Mouse (Mus musculus): ENCODE data around the gene Atox1. TPM values are rescaled to one million over a fixed set of nuclear protein-coding genes. Genes with fewer than 3 reads are reported as not detected.

The Atox1 gene
- total and polyA plus RNA-seq, 3 experiments = 258 to 365 TPM; not detected in 1

DNA sequence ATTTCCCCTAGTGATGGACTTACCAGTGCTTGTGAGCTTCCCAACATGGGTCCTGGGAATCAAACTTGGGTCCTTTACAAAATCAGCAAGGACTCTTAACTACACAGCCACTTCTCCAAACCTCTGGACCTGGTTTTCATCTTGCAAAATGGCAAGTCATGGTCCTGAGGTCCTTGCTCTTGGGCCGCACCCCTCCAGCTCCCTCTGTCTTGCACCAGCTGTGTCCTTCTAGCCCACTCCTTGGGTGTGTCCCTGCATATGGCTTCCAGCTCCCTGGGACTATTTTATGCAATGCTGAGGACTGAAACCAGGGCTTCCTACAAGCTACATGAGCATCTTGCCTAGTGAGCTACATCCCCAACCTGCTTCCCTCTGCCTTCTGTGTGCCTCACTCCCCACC, 38.1 kb downstream of the Atox1 start, which contains the start of gene Sparc:
TSS of gene Sparc (minus strand) at position 206 of the 400 bp plus-strand sequence.
- H3K4me3 ChIP-seq (ENCODE audit: control insufficient read depth in 1 of 2, insufficient read depth in 1 of 2, low read depth in 2 of 2, low read length in 2 of 2) = no peak within 1 kb of the TSS
- no peak within 1 kb of the TSS for H3K9ac ChIP-seq (ENCODE audit: control insufficient read depth, low read depth, low read length, poor library complexity, severe bottlenecking)
- peaks cover 7 to 15% of the 10 kb centered on the region in 2 experiments for H3K27me3 ChIP-seq (ENCODE audit: control insufficient read depth in 1 of 2, insufficient read depth in 2 of 2, low read length in 2 of 2)
- H3K79me2 ChIP-seq (ENCODE audit: control insufficient read depth, insufficient read depth, low read length, poor library complexity) = no peaks in the 10 kb centered on the region
- H3K27ac ChIP-seq (ENCODE audit: control insufficient read depth, low read depth, low read length) = no peak within 1 kb of the TSS
- peaks cover 0 to 5% of the 10 kb centered on the region in 2 experiments; a peak in 1 of 4 replicates for H3K4me1 ChIP-seq (ENCODE audit: control insufficient read depth in 1 of 2, insufficient read depth in 2 of 2, low read length in 2 of 2)
- H3K9me3 ChIP-seq (replicated peaks; ENCODE audit: insufficient read depth, low read length) = no peaks in the 10 kb centered on the region
- H3K36me3 ChIP-seq (ENCODE audit: control insufficient read depth in 1 of 2, insufficient read depth in 2 of 2, low read length in 2 of 2) = no peaks in the 10 kb centered on the region
- no peak for DNase-seq (ENCODE audit: low read depth, low spot score)
- TF ChIP-seq RAD21 (IDR thresholded peaks at IDR 0.05; ENCODE audit: low read depth, low read length) (no peak), SIN3A (IDR thresholded peaks at IDR 0.05; ENCODE audit: low read length) (no peak), TCF12 (IDR thresholded peaks at IDR 0.05; ENCODE audit: low read depth, low read length) (no peak), USF1 (IDR thresholded peaks at IDR 0.05; ENCODE audit: low read depth, low read length) (no peak), UBTF (IDR thresholded peaks at IDR 0.05; ENCODE audit: borderline replicate concordance, insufficient read depth, low read depth, low read length) (no peak), MAFK (IDR thresholded peaks at IDR 0.05; ENCODE audit: borderline replicate concordance, low read depth, low read length) (no peak), ZMIZ1 (IDR thresholded peaks at IDR 0.05; ENCODE audit: low read depth, low read length) (no peak), ZKSCAN1 (IDR thresholded peaks at IDR 0.05; ENCODE audit: low read depth, low read length) (no peak), MAZ (IDR thresholded peaks at IDR 0.05; ENCODE audit: low read depth, low read length) (no peak), ZC3H11A (IDR thresholded peaks at IDR 0.05; ENCODE audit: low read depth, low read length) (no peak), SMC3 (IDR thresholded peaks at IDR 0.05; ENCODE audit: low read depth, low read length) (no peak)

DNA sequence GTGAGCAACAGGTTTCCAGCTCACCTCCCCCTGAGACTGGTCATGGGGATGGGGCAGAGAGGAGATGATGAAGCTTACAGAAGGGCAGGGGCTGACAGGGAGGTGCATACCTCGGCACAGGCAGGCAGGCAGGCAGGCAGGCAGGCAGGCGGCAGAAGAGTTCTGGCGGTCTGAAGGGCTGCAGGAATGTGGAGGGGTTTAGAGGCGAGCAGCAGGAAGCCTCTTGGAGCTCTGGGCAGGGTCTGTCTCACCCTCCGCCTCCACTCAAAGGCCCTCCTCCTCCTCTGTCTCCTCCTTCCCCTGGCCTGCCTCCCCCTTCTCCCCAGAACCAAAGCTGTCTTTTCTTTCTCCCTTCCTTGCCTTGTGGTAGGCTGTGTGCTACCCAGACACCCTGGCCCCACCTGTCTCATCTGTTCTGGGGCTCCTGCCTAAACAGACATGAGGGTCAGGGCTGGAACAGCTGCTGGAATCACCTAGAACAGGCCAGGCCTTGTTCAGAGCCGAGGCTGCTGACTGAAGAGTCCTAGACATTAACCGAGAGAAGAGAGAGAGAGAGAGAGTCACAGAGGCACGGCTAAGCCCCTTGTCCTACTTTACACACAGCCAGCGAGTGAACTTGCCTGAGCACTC, 41.2 kb downstream of the Atox1 start:
- H3K9ac ChIP-seq (ENCODE audit: control insufficient read depth, low read depth, low read length, poor library complexity, severe bottlenecking) = no peak overlapping the region
- H3K4me3 ChIP-seq (ENCODE audit: control insufficient read depth in 1 of 2, insufficient read depth in 1 of 2, low read depth in 2 of 2, low read length in 2 of 2) = no peak overlapping the region
- H3K36me3 ChIP-seq (ENCODE audit: control insufficient read depth in 1 of 2, insufficient read depth in 2 of 2, low read length in 2 of 2) = no peaks in the 10 kb centered on the region
- DNase-seq (ENCODE audit: low read depth, low spot score) = no peak
- H3K9me3 ChIP-seq (replicated peaks; ENCODE audit: insufficient read depth, low read length) = no peaks in the 10 kb centered on the region
- no peak overlapping the region for H3K27ac ChIP-seq (ENCODE audit: control insufficient read depth, low read depth, low read length)
- H3K79me2 ChIP-seq (ENCODE audit: control insufficient read depth, insufficient read depth, low read length, poor library complexity) = no peaks in the 10 kb centered on the region
- peaks cover under 1 to 5% of the 10 kb centered on the region in 2 experiments; a peak in 3 of 4 replicates for H3K27me3 ChIP-seq (ENCODE audit: control insufficient read depth in 1 of 2, insufficient read depth in 2 of 2, low read length in 2 of 2)
- TF ChIP-seq ZNF384 (IDR thresholded peaks at IDR 0.05; ENCODE audit: low read depth, low read length) (no peak), ZMIZ1 (IDR thresholded peaks at IDR 0.05; ENCODE audit: low read depth, low read length) (no peak), E2F4 (IDR thresholded peaks at IDR 0.05; ENCODE audit: borderline replicate concordance, low read depth, low read length) (no peak), NELFE (IDR thresholded peaks at IDR 0.05; ENCODE audit: low read depth, low read length) (no peak), TBP (IDR thresholded peaks at IDR 0.05; ENCODE audit: low read depth, low read length) (no peak), MYB (IDR thresholded peaks at IDR 0.05; ENCODE audit: low read depth, low read length) (no peak), MAX (IDR thresholded peaks at IDR 0.05; ENCODE audit: low read length) (no peak), USF2 (IDR thresholded peaks at IDR 0.05; ENCODE audit: borderline replicate concordance in 1 of 2, insufficient read depth in 1 of 2, low read depth in 1 of 2, low read length in 2 of 2) (no peak), MAZ (IDR thresholded peaks at IDR 0.05; ENCODE audit: low read depth, low read length) (no peak), MYC (IDR thresholded peaks at IDR 0.05; ENCODE audit: low read depth, low read length) (no peak), POLR2A (IDR thresholded peaks at IDR 0.05; ENCODE audit: control insufficient read depth in 1 of 2, insufficient read depth in 1 of 2, low read depth in 1 of 2, low read length in 2 of 2, poor library complexity in 1 of 2) (no peak), GABPA (IDR thresholded peaks at IDR 0.05; ENCODE audit: low read depth, low read length) (no peak), POLR2AphosphoS5 (IDR thresholded peaks at IDR 0.05; ENCODE audit: borderline replicate concordance, low read depth, low read length) (no peak), TAL1 (IDR thresholded peaks at IDR 0.05; ENCODE audit: low read length) (no peak), POLR2AphosphoS2 (IDR thresholded peaks at IDR 0.05; ENCODE audit: low read length) (no peak), TCF12 (IDR thresholded peaks at IDR 0.05; ENCODE audit: low read depth, low read length) (no peak), NRF1 (IDR thresholded peaks at IDR 0.05; ENCODE audit: insufficient read depth, low read depth, low read length, poor library complexity, severe bottlenecking) (no peak), GATA1 (IDR thresholded peaks at IDR 0.05; ENCODE audit: low read depth, low read length) (no peak), MAFK (IDR thresholded peaks at IDR 0.05; ENCODE audit: borderline replicate concordance, low read depth, low read length) (no peak), ZC3H11A (IDR thresholded peaks at IDR 0.05; ENCODE audit: low read depth, low read length) (no peak)
- peaks cover 0 to 5% of the 10 kb centered on the region in 2 experiments; a peak in 1 of 4 replicates for H3K4me1 ChIP-seq (ENCODE audit: control insufficient read depth in 1 of 2, insufficient read depth in 2 of 2, low read length in 2 of 2)

Measured in MEL (cell line).